Mouse (Mus musculus) G1E (cell line): ENCODE measurements around the gene Fus.

Source experiments
- CTCF ChIP-seq: IDR thresholded peaks from 2 replicates; pipeline ENCODE4 v1.5.1; 2012; ENCODE audit warnings: low read depth, low read length, inconsistent platforms, mixed read lengths
- GATA1 ChIP-seq: IDR thresholded peaks from 2 replicates; pipeline ENCODE4 v1.6.1; 2012; ENCODE audit warnings: borderline replicate concordance, low read length, inconsistent platforms, mixed read lengths
- GATA2 ChIP-seq: IDR thresholded peaks from 2 replicates; pipeline ENCODE4 v1.6.1; 2012; ENCODE audit warnings: low read depth, low read length, inconsistent platforms, borderline replicate concordance
- POLR2AphosphoS5 ChIP-seq: IDR thresholded peaks from 2 replicates; pipeline ENCODE4 v1.6.1; 2012; ENCODE audit warnings: low read depth, low read length, inconsistent platforms; ENCODE audit not compliant: insufficient replicate concordance
- TAL1 ChIP-seq: conservative IDR thresholded peaks from 2 replicates; pipeline ENCODE4 v1.6.1; 2012; ENCODE audit warnings: low read depth, low read length, inconsistent platforms, mixed read lengths

GRCm38 (mm10) chr7:128025381-128025780 lies 58.1 kb downstream of the Fus start:
- no peak for TF ChIP-seq CTCF
- TF ChIP-seq GATA1 = no peak
- TF ChIP-seq TAL1 = no peak
- no peak for TF ChIP-seq POLR2AphosphoS5
- no peak for TF ChIP-seq GATA2
